Mouse (Mus musculus): ENCODE measurements around the gene Paqr8. TPM values are rescaled to one million over a fixed set of nuclear protein-coding genes. Genes with fewer than 3 reads are reported as not detected.

The Paqr8 gene
- polyA plus RNA-seq (2012; rRNA removed; ENCODE audit: low replicate concordance), result 4.9 and 12.4 TPM in 2 replicates

DNA sequence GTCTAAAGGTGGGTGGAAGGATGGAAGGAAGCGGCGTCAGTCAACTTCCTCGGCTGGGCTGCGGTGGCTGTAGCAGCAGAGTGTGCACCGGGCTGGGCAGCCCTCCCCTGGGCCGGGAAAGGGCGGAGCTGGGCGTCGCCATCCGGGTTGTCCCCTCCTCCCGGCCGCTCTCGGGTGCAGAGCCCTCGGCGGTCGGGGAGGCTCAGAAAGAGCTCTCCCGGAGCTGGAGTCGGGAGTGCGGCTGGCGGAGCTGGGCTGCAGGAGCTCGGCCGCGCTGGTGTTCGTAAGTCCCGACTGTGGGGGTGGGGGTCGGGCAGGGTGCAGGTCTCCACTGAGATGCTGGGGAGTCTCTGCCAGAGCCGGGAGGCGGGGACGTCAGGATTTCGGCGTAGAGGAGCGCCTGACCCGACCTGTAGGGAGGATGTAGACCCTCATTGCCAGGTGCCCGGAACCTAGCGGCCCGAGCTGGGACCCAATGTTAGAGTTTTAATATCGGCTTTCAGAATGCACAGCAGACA is at the start of gene Paqr8:
Gene Paqr8, plus strand, starts transcription at position 203 of the 518 bp plus-strand sequence.

DNA sequence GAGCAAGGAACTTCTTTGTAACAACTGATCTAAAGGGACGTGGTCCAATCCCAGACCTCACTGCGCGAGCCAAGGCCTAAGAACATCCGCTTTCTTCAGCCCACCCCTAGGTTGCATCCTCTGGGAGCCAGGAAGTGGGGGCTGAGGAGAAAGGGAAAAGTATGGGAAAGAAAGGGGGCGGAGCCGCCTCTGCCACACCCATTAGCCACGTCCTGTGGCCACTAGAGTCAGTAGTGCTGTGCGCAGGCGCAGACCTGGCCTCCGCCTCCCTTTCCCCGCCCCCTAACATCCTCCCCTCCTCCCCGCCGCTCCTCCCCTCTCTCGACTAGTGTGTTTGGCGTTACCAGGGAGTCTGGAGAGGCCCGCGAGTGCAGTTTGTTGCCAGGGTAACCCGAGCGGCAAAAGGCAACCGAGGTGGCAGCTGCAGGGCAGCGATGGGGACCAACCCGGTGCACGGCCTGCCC is 60.9 kb downstream of the Paqr8 start, which contains the start of gene Efhc1:
Gene Efhc1, plus strand, starts transcription at position 327 of the 464 bp plus-strand sequence.

Other genes with a start within 250 kb of the Paqr8 start
- not detected in 2 replicates for gene Il17a, start 159.7 kb upstream of the Paqr8 start, polyA plus RNA-seq (2012; rRNA removed; ENCODE audit: low replicate concordance)
- gene Il17f, start 100.0 kb upstream of the Paqr8 start, polyA plus RNA-seq (2012; rRNA removed; ENCODE audit: low replicate concordance), result not detected in 2 replicates
- gene Mcm3, start 70.3 kb upstream of the Paqr8 start, polyA plus RNA-seq (2012; rRNA removed; ENCODE audit: low replicate concordance), result 9.3 and 26.2 TPM in 2 replicates
- gene Efhc1, start 61.0 kb downstream of the Paqr8 start, polyA plus RNA-seq (2012; rRNA removed; ENCODE audit: low replicate concordance), result 2.6 and 8.8 TPM in 2 replicates
- 12.5 and 18.3 TPM in 2 replicates for gene Tram2, start 188.6 kb downstream of the Paqr8 start, polyA plus RNA-seq (2012; rRNA removed; ENCODE audit: low replicate concordance)

Data from subcutaneous adipose tissue, adult 2 months (tissue).